Mouse (Mus musculus) heart, embryonic 14.5 days (tissue): ENCODE measurements at regions not wholly inside any gene's neighbourhood (a gene's known extent, or its start where the extent isn't known, plus 50 kb on each side); places are given as distances from the start of the nearest gene placed in this dataset.

Source experiments
- ATAC-seq: fragments of 200-750 bp; cut with Nextera tagmentation; 2 replicates; pipeline ENCODE4 v1.8.0; 2017; ENCODE audit warnings: low read depth, moderate TSS enrichment; ENCODE audit not compliant: insufficient number of reproducible peaks, insufficient read depth, low FRiP score
- H3K27ac ChIP-seq, 2 experiments: fragments of 200-500 bp in 1 of 2; fragments of 300-500 bp in 1 of 2; sonication (generic) in 1 of 2; replicated peaks in 1 of 2; 2 replicates each; pipeline ENCODE4 v1.5.1; 2012 to 2014; ENCODE audit warnings: low read depth in 2 of 2, low read length in 2 of 2, control low read depth in 1 of 2, mild to moderate bottlenecking in 1 of 2, mixed read lengths in 1 of 2; ENCODE audit not compliant: control insufficient read depth in 1 of 2, insufficient read depth in 1 of 2
- H3K27me3 ChIP-seq: fragments of 300-500 bp; sonication (generic); 2 replicates; pipeline ENCODE4 v1.6.1; 2014; ENCODE audit warnings: mild to moderate bottlenecking, low read length, control low read depth; ENCODE audit not compliant: control insufficient read depth, insufficient read depth
- H3K36me3 ChIP-seq: fragments of 300-500 bp; sonication (generic); 2 replicates; pipeline ENCODE4 v1.6.1; 2014; ENCODE audit warnings: mild to moderate bottlenecking, control low read depth, low read length, mixed read lengths; ENCODE audit not compliant: control insufficient read depth, insufficient read depth
- H3K4me1 ChIP-seq, 2 experiments: fragments of 200-500 bp in 1 of 2; fragments of 300-500 bp in 1 of 2; sonication (generic) in 1 of 2; 2 replicates each; pipeline ENCODE4 v1.6.1; 2012 to 2014; ENCODE audit warnings: low read length in 2 of 2, control low read depth in 1 of 2, mixed read lengths in 1 of 2; ENCODE audit not compliant: control insufficient read depth in 2 of 2, insufficient read depth in 2 of 2
- H3K4me2 ChIP-seq: fragments of 300-500 bp; sonication (generic); 2 replicates; pipeline ENCODE4 v1.6.1; 2014; ENCODE audit warnings: mild to moderate bottlenecking, low read length
- H3K4me3 ChIP-seq, 2 experiments: fragments of 200-500 bp in 1 of 2; fragments of 300-500 bp in 1 of 2; sonication (generic) in 1 of 2; 2 replicates each; pipeline ENCODE4 v1.5.1; 2012 to 2014; ENCODE audit warnings: low read length in 2 of 2, mild to moderate bottlenecking in 2 of 2, control low read depth in 1 of 2, low read depth in 1 of 2, moderate library complexity in 1 of 2; ENCODE audit not compliant: control insufficient read depth in 1 of 2, insufficient read depth in 1 of 2
- H3K9ac ChIP-seq: fragments of 300-500 bp; sonication (generic); 2 replicates; pipeline ENCODE4 v1.6.1; 2014; ENCODE audit warnings: mild to moderate bottlenecking, low read length
- H3K9me3 ChIP-seq: fragments of 300-500 bp; sonication (generic); 2 replicates; pipeline ENCODE4 v1.6.1; 2016; ENCODE audit warnings: low read length, control low read depth; ENCODE audit not compliant: control insufficient read depth
- WGBS: fragments of 180-500 bp; shearing (Covaris S2); extraction: QIAGEN DNeasy Blood & Tissue Kit; methylation state at CpG from one replicate; pipeline ENCODE4 v1.1.7; 2014; 5-methylcytosine and 5-hydroxymethylcytosine counted together

GRCm38 (mm10) chr17:63003911-63004310 lies 122.8 kb upstream of the Efna5 start:
- H3K4me3 ChIP-seq, result no peak overlapping the region
- peaks cover 7 to 9% of the 10 kb centered on the region in 2 experiments; a peak in 3 of 4 replicates for H3K4me1 ChIP-seq
- no peak overlapping the region for H3K9ac ChIP-seq
- no peak overlapping the region for H3K27ac ChIP-seq
- ATAC-seq, result no peak
- H3K36me3 ChIP-seq, result no peaks in the 10 kb centered on the region
- 86% methylated on average over 5 of the region's 5 CpGs for WGBS
- no peak overlapping the region for H3K4me2 ChIP-seq
- H3K27me3 ChIP-seq, result no peaks in the 10 kb centered on the region
- no peaks in the 10 kb centered on the region for H3K9me3 ChIP-seq

- no peak overlapping the region for H3K9ac ChIP-seq
These were observed 121.6 kb upstream of the Efna5 start for GRCm38 (mm10) chr17:63002729-63003128.

GRCm38 (mm10) chr17:63001898-63002297 lies 120.8 kb upstream of the Efna5 start:
- H3K9me3 ChIP-seq, result no peaks in the 10 kb centered on the region
- 23% methylated on average over 2 of the region's 2 CpGs for WGBS

More at GRCm38 (mm10) chr17:63002729-63003128, 121.6 kb upstream of the Efna5 start:
- Histone ChIP-seq H3K4me3 (no peak overlapping the region), H3K4me2 (no peak overlapping the region), H3K9me3 (no peaks in the 10 kb centered on the region), H3K4me1 (peaks cover 4% of the 10 kb centered on the region in 2 experiments; a peak in 2 of 4 replicates), H3K27me3 (no peaks in the 10 kb centered on the region), H3K27ac (no peak overlapping the region), H3K36me3 (no peaks in the 10 kb centered on the region)
- WGBS, result 92% methylated on average over 4 of the region's 4 CpGs
- ATAC-seq, result no peak

GRCm38 (mm10) chr17:62997691-62998090 lies 116.6 kb upstream of the Efna5 start:
- WGBS, result 73% methylated on average over 5 of the region's 5 CpGs
- ATAC-seq, result no peak

More at GRCm38 (mm10) chr17:63001898-63002297, 120.8 kb upstream of the Efna5 start:
- peaks cover 4% of the 10 kb centered on the region in 2 experiments; a peak in 2 of 4 replicates for H3K4me1 ChIP-seq
- no peak overlapping the region for H3K4me2 ChIP-seq
- no peak for ATAC-seq
- no peaks in the 10 kb centered on the region for H3K27me3 ChIP-seq
- H3K4me3 ChIP-seq, result no peak overlapping the region
- no peaks in the 10 kb centered on the region for H3K36me3 ChIP-seq
- no peak overlapping the region for H3K27ac ChIP-seq
- H3K9ac ChIP-seq, result no peak overlapping the region

GRCm38 (mm10) chr17:62995316-62995715 lies 114.2 kb upstream of the Efna5 start:
- H3K27ac ChIP-seq, result no peak overlapping the region
- H3K36me3 ChIP-seq, result no peaks in the 10 kb centered on the region
- no peak for ATAC-seq
- 26% methylated on average over 3 of the region's 3 CpGs for WGBS
- peaks cover 6 to 9% of the 10 kb centered on the region in 2 experiments; a peak in 3 of 4 replicates for H3K4me1 ChIP-seq
- H3K9ac ChIP-seq, result no peak overlapping the region
- H3K9me3 ChIP-seq, result no peaks in the 10 kb centered on the region
- no peak overlapping the region for H3K4me2 ChIP-seq
- H3K4me3 ChIP-seq, result no peak overlapping the region
- no peaks in the 10 kb centered on the region for H3K27me3 ChIP-seq

More at GRCm38 (mm10) chr17:62997691-62998090, 116.6 kb upstream of the Efna5 start:
- Histone ChIP-seq H3K4me2 (no peak overlapping the region), H3K9me3 (no peaks in the 10 kb centered on the region), H3K36me3 (no peaks in the 10 kb centered on the region), H3K4me3 (no peak overlapping the region), H3K27me3 (no peaks in the 10 kb centered on the region), H3K4me1 (peaks cover 6 to 9% of the 10 kb centered on the region in 2 experiments; a peak in 3 of 4 replicates), H3K9ac (no peak overlapping the region), H3K27ac (no peak overlapping the region)

- Histone ChIP-seq H3K9me3 (no peaks in the 10 kb centered on the region), H3K4me2 (no peak overlapping the region), H3K4me3 (no peak overlapping the region), H3K27ac (no peak overlapping the region), H3K36me3 (no peaks in the 10 kb centered on the region), H3K9ac (no peak overlapping the region), H3K27me3 (no peaks in the 10 kb centered on the region), H3K4me1 (peaks cover 2 to 5% of the 10 kb centered on the region in 2 experiments; a peak in 2 of 4 replicates)
- WGBS, result 78% methylated on average over 2 of the region's 2 CpGs
- ATAC-seq, result no peak
These were observed 111.9 kb upstream of the Efna5 start for GRCm38 (mm10) chr17:62992977-62993376.

- H3K4me1 ChIP-seq, result peaks cover 4% of the 10 kb centered on the region in 2 experiments; a peak in 3 of 4 replicates
- no peak overlapping the region for H3K4me3 ChIP-seq
- ATAC-seq, result no peak
- H3K9ac ChIP-seq, result no peak overlapping the region
- no peak overlapping the region for H3K4me2 ChIP-seq
- no peak overlapping the region for H3K27ac ChIP-seq
- 32% methylated on average over 6 of the region's 6 CpGs for WGBS
- 0 out of 2 replicates have a peak, but pooled peaks cover 3% of the 10 kb centered on the region for H3K9me3 ChIP-seq
- H3K36me3 ChIP-seq, result no peaks in the 10 kb centered on the region
- no peaks in the 10 kb centered on the region for H3K27me3 ChIP-seq
These were observed 105.2 kb upstream of the Efna5 start for GRCm38 (mm10) chr17:62986304-62986703.

GRCm38 (mm10) chr17:62980337-62980736 lies 99.2 kb upstream of the Efna5 start:
- Histone ChIP-seq H3K4me1 (no peaks in the 10 kb centered on the region; a peak in 1 of 4 replicates), H3K27me3 (no peaks in the 10 kb centered on the region), H3K9ac (no peak overlapping the region), H3K36me3 (no peaks in the 10 kb centered on the region), H3K27ac (no peak overlapping the region), H3K4me3 (no peak overlapping the region), H3K4me2 (no peak overlapping the region), H3K9me3 (0 out of 2 replicates have a peak, but pooled peaks cover 3% of the 10 kb centered on the region)
- 36% methylated on average over 3 of the region's 3 CpGs for WGBS
- ATAC-seq, result no peak
